Mouse (Mus musculus) liver, embryonic 11.5 days (tissue): ENCODE data around the gene Cmip. TPM values are rescaled to one million over a fixed set of nuclear protein-coding genes. Genes with fewer than 3 reads are reported as not detected.

Experiments used
- ATAC-seq: fragments of 200-750 bp; cut with Nextera tagmentation; replicated peaks from 2 replicates; pipeline ENCODE4 v1.8.0; 2017; ENCODE audit warnings: moderate number of reproducible peaks, mild to moderate bottlenecking, moderate TSS enrichment, moderate library complexity; ENCODE audit not compliant: low FRiP score
- DNase-seq: peaks from one replicate; pipeline ENCODE4 v3.0.0-alpha.2; 2017; ENCODE audit warnings: low spot score
- H3K27ac ChIP-seq: fragments of 300-500 bp; sonication (generic); 2 replicates; pipeline ENCODE4 v1.5.1; 2014; ENCODE audit warnings: mild to moderate bottlenecking, low read depth, low read length, control low read depth
- H3K27me3 ChIP-seq: fragments of 300-500 bp; sonication (generic); replicated peaks from 2 replicates; pipeline ENCODE4 v1.6.1; 2014; ENCODE audit warnings: low read length, mixed read lengths; ENCODE audit not compliant: control insufficient read depth, insufficient read depth
- H3K36me3 ChIP-seq: fragments of 300-500 bp; sonication (generic); 2 replicates; pipeline ENCODE4 v1.6.1; 2014; ENCODE audit warnings: mild to moderate bottlenecking, low read length, moderate library complexity, mixed read lengths; ENCODE audit not compliant: control insufficient read depth, insufficient read depth
- H3K4me1 ChIP-seq: fragments of 300-500 bp; sonication (generic); replicated peaks from 2 replicates; pipeline ENCODE4 v1.6.1; 2014; ENCODE audit warnings: low read length, mixed read lengths; ENCODE audit not compliant: control insufficient read depth, insufficient read depth
- H3K4me2 ChIP-seq: fragments of 300-500 bp; sonication (generic); 2 replicates; pipeline ENCODE4 v1.6.1; 2014; ENCODE audit warnings: mild to moderate bottlenecking, control low read depth, moderate library complexity
- H3K4me3 ChIP-seq: fragments of 300-500 bp; sonication (generic); 2 replicates; pipeline ENCODE4 v1.5.1; 2014; ENCODE audit warnings: low read depth, low read length, control low read depth
- H3K9ac ChIP-seq: fragments of 300-500 bp; sonication (generic); 2 replicates; pipeline ENCODE4 v1.6.1; 2014; ENCODE audit warnings: low read depth, low read length, control low read depth
- H3K9me3 ChIP-seq: fragments of 300-500 bp; sonication (generic); 2 replicates; pipeline ENCODE4 v1.6.1; 2016; ENCODE audit warnings: low read length, inconsistent platforms, mixed read lengths; ENCODE audit not compliant: control insufficient read depth
- WGBS: fragments of 180-500 bp; shearing (Covaris S2); extraction: QIAGEN DNeasy Blood & Tissue Kit; methylation state at CpG from one replicate; pipeline ENCODE4 v1.1.7; 2014; 5-methylcytosine and 5-hydroxymethylcytosine counted together
- polyA plus RNA-seq: library from polyadenylated mRNA; unstranded; fragments of >200 nt; fragmentation: Nextera tagmentation; extraction: Ambion mirVana; gene quantifications from 2 replicates; pipeline ENCODE4 v1.2.1, GENCODE M21; 2014

Cmip gene
- polyA plus RNA-seq, result 14.3 and 17.1 TPM in 2 replicates

GRCm38 (mm10) chr8:117257029-117257820 is at the start of gene Cmip:
Cmip (plus strand) TSS chr8:117257064.
- H3K4me1 ChIP-seq, result peaks cover 43% of the 10 kb centered on the region
- H3K27me3 ChIP-seq, result no peaks in the 10 kb centered on the region
- no peaks in the 10 kb centered on the region for H3K36me3 ChIP-seq
- DNase-seq (peak; percentile 67), ATAC-seq (peak; percentile 13; the same call in 1 of the 2 replicates)
- H3K27ac ChIP-seq, result peak within 1 kb of the TSS; percentile 89
- peak within 1 kb of the TSS; percentile 97 for H3K9ac ChIP-seq
- no peaks in the 10 kb centered on the region for H3K9me3 ChIP-seq
- WGBS, result under 1% methylated on average over 65 of the region's 65 CpGs
- H3K4me2 ChIP-seq, result peak within 1 kb of the TSS; percentile 80
- H3K4me3 ChIP-seq, result peak within 1 kb of the TSS; percentile 99

- H3K36me3 ChIP-seq, result peaks cover 3% of the 10 kb centered on the region; the same call in 1 of the 2 replicates
- no peak overlapping the region for H3K4me3 ChIP-seq
- H3K9ac ChIP-seq, result no peak overlapping the region
- DNase-seq (no peak), ATAC-seq (no peak)
- H3K4me1 ChIP-seq, result no peaks in the 10 kb centered on the region
- H3K4me2 ChIP-seq, result no peak overlapping the region
- H3K9me3 ChIP-seq, result no peaks in the 10 kb centered on the region
- 71% methylated on average over 12 of the region's 12 CpGs for WGBS
- H3K27ac ChIP-seq, result no peak overlapping the region
- no peaks in the 10 kb centered on the region for H3K27me3 ChIP-seq
These were observed 47.7 kb upstream of the Cmip start for GRCm38 (mm10) chr8:117209150-117209549.

GRCm38 (mm10) chr8:117212100-117212499 is 44.8 kb upstream of the Cmip start:
- DNase-seq, result no peak
- Histone ChIP-seq H3K9ac (no peak overlapping the region), H3K27me3 (no peaks in the 10 kb centered on the region), H3K4me3 (no peak overlapping the region), H3K4me2 (no peak overlapping the region), H3K36me3 (no peaks in the 10 kb centered on the region), H3K9me3 (no peaks in the 10 kb centered on the region), H3K4me1 (no peaks in the 10 kb centered on the region), H3K27ac (no peak overlapping the region)
- WGBS, result 89% methylated on average over 11 of the region's 11 CpGs
- no peak for ATAC-seq

GRCm38 (mm10) chr8:117217724-117218123 is 39.1 kb upstream of the Cmip start:
- 89% methylated on average over 2 of the region's 2 CpGs for WGBS
- Histone ChIP-seq H3K27me3 (no peaks in the 10 kb centered on the region), H3K36me3 (no peaks in the 10 kb centered on the region), H3K4me2 (no peak overlapping the region), H3K4me1 (no peaks in the 10 kb centered on the region), H3K9ac (no peak overlapping the region), H3K27ac (no peak overlapping the region), H3K4me3 (no peak overlapping the region), H3K9me3 (no peaks in the 10 kb centered on the region)
- ATAC-seq (no peak), DNase-seq (no peak)

GRCm38 (mm10) chr8:117222396-117222795 is 34.5 kb upstream of the Cmip start:
- H3K9me3 ChIP-seq, result no peaks in the 10 kb centered on the region
- WGBS, result 82% methylated on average over 6 of the region's 6 CpGs
- no peak overlapping the region for H3K4me2 ChIP-seq
- no peak for DNase-seq
- no peak overlapping the region for H3K27ac ChIP-seq
- H3K27me3 ChIP-seq, result no peaks in the 10 kb centered on the region
- no peak overlapping the region for H3K9ac ChIP-seq
- no peak for ATAC-seq
- no peaks in the 10 kb centered on the region for H3K4me1 ChIP-seq
- H3K36me3 ChIP-seq, result no peaks in the 10 kb centered on the region
- no peak overlapping the region for H3K4me3 ChIP-seq

- H3K4me2 ChIP-seq, result peak overlapping the region; percentile 59
- peak overlapping the region; percentile 58; the same call in 1 of the 2 replicates for H3K9ac ChIP-seq
- 0 out of 2 replicates have a peak overlapping the region, but pooled peaks have one; percentile 33 for H3K4me3 ChIP-seq
- H3K4me1 ChIP-seq, result no peaks in the 10 kb centered on the region
- ATAC-seq (peak; percentile 89), DNase-seq (peak; percentile 83)
- no peak overlapping the region for H3K27ac ChIP-seq
- WGBS, result 8% methylated on average over 9 of the region's 9 CpGs
- no peaks in the 10 kb centered on the region for H3K9me3 ChIP-seq
- no peaks in the 10 kb centered on the region for H3K36me3 ChIP-seq
- H3K27me3 ChIP-seq, result no peaks in the 10 kb centered on the region
These were observed 32.2 kb upstream of the Cmip start for GRCm38 (mm10) chr8:117224630-117225029.

- Histone ChIP-seq H3K27ac (no peak overlapping the region), H3K9me3 (no peaks in the 10 kb centered on the region), H3K9ac (no peak overlapping the region), H3K27me3 (no peaks in the 10 kb centered on the region), H3K4me2 (no peak overlapping the region), H3K4me3 (no peak overlapping the region), H3K4me1 (no peaks in the 10 kb centered on the region), H3K36me3 (no peaks in the 10 kb centered on the region)
- DNase-seq (no peak), ATAC-seq (no peak)
- WGBS, result 87% methylated on average over 12 of the region's 12 CpGs
These were observed 30.6 kb upstream of the Cmip start for GRCm38 (mm10) chr8:117226306-117226705.

GRCm38 (mm10) chr8:117227339-117227738 is 29.5 kb upstream of the Cmip start:
- ATAC-seq, result no peak
- WGBS, result 81% methylated on average over 2 of the region's 2 CpGs

GRCm38 (mm10) chr8:117233199-117233598 is 23.7 kb upstream of the Cmip start:
- H3K9ac ChIP-seq, result no peak overlapping the region
- H3K36me3 ChIP-seq, result no peaks in the 10 kb centered on the region
- no peak overlapping the region for H3K4me2 ChIP-seq
- no peaks in the 10 kb centered on the region for H3K27me3 ChIP-seq
- H3K4me3 ChIP-seq, result no peak overlapping the region
- WGBS, result 75% methylated on average over 7 of the region's 7 CpGs
- no peaks in the 10 kb centered on the region for H3K4me1 ChIP-seq
- DNase-seq (no peak), ATAC-seq (no peak)
- H3K27ac ChIP-seq, result no peak overlapping the region
- no peaks in the 10 kb centered on the region for H3K9me3 ChIP-seq

More at GRCm38 (mm10) chr8:117227339-117227738, 29.5 kb upstream of the Cmip start:
- no peak for DNase-seq
- no peak overlapping the region for H3K4me2 ChIP-seq
- no peaks in the 10 kb centered on the region for H3K36me3 ChIP-seq
- no peaks in the 10 kb centered on the region for H3K27me3 ChIP-seq
- no peak overlapping the region for H3K27ac ChIP-seq
- H3K9me3 ChIP-seq, result no peaks in the 10 kb centered on the region
- H3K4me1 ChIP-seq, result no peaks in the 10 kb centered on the region
- no peak overlapping the region for H3K4me3 ChIP-seq
- no peak overlapping the region for H3K9ac ChIP-seq
